Mouse (Mus musculus): Measurements from ENCODE around the gene Sall1. TPM values are rescaled to one million over a fixed set of nuclear protein-coding genes. Genes with fewer than 3 reads are reported as not detected.
A peak's percentile ranks its signal among the peaks of the same experiment; 100 is the strongest.

The Sall1 gene
- 10 to 100 TPM; 12.0 to 14.1 TPM for total RNA-seq (2021)

DNA sequence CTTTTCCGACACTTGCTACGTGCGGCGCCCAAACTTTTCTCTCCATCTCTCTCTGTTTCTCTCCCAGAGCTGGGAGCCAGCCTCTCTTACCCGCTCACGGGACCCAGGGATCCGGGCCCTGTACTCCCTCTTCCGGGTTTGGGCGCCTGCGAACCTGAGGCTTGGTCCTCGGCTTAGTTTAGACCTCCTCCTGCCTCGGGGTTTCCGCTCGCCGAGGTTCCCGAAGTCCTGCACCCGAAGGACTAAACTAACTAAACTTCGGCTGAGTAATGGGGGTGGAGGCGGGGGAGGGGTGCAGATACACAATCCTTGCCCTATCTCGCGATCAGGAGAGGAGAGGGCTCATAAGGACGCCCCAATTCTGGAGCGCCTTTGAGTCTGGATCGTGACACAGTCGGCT, at the start of gene Sall1:
Gene Sall1 (minus strand): TSS at position 223 of the 400 bp plus-strand sequence.
- DNase-seq (ENCODE audit: low spot score in 2 of 2): no peak
- intact Hi-C loops (cut with DNase I): loop anchor here (5.0 kb wide), 2 partner anchors 268 to 528 kb away; no protein-coding TSS in a partner anchor

GRCm38 (mm10) chr8:89089916-89090315, 46.0 kb upstream of the Sall1 start:
- intact Hi-C loops (cut with DNase I): no loop called here
- DNase-seq (ENCODE audit: low spot score in 2 of 2): no peak

DNA sequence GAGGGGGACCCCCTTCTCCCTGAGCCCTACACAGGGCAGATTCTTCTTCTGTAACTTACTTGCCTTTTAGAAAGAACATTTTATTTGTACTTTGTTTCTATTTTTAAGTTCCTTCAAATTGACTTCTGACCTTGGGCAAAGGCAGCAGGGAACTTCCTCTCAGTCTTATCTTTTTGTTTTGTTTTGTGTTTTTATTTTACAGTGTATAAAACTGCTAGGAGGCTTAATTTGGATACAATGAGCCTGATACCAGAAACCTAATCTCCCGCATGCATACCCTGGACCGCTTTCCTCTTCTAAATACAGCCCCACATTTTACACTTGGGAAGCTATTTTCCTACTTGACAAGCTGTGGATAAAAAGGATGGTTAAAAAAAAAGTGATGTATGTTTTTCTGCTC, 35.2 kb upstream of the Sall1 start:
- no peak for DNase-seq (ENCODE audit: low spot score in 2 of 2)
- intact Hi-C loops (cut with DNase I): no loop called here

DNA sequence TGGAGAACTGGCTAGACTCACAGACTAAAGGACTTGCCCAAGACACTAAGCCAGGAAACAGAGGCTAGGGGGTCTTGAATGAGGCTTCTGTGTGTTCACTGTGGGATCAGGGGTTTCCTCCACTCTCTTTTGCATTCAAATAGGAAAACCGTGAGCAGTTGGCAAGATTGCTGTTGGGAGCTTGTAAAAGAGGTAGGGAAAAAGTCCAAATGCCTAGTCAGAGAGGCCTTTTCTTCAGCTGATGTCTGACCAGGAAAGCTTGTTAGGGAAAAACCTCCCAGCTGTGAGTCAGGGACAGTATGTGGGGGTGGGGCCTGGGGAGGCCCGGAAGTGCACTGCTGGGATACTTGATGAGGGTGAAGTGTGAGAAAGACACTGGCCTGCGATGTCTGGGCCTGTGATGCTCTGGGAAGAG, 29.0 kb upstream of the Sall1 start:
- DNase-seq (ENCODE audit: low spot score in 2 of 2): no peak
- intact Hi-C loops (cut with DNase I): no loop called here

DNA sequence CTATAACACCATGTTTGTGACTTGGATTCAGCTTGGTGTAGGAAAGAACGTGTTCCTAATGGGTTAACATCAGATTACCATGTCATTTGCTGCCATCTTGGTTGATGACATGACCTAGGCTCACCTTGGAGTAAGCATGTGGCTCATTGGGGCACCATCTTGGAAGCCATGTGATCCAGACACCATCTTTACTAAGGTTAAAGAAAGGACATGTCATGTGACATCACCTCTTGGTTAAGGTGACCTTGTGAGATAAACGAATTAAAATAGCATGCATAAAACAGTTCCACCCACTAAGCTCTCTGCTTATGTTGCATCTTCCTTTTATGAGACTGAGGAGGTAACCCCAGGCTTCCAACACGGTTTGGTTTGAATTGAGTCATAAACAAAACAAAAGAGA, 23.5 kb upstream of the Sall1 start:
- intact Hi-C loops (cut with DNase I): no loop called here
- DNase-seq (ENCODE audit: low spot score in 2 of 2): no peak

DNA sequence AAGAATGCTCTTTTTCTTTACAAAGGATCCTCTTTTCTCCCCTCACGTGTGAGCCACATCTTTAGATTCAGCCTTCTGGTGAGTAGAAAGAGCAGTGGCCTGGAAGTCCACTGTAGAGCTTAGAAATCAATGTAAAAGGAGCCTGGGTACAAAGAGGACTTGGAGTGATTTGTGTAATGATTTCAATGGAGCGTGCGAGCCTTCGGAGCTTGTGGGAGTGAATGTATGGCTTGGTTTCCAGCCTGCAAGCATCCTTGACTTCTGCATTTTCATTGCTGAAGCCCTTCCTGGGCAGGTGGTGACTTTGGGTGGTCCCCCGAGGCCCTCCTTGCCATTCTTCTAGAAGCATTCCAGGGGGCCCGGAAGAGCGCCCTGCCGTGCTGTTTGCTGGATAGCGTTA, 20.1 kb upstream of the Sall1 start:
- DNase-seq (ENCODE audit: low spot score in 2 of 2): no peak
- intact Hi-C loops (cut with DNase I): no loop called here

GRCm38 (mm10) chr8:89063366-89064040, 19.5 kb upstream of the Sall1 start:
- intact Hi-C loops (cut with DNase I): no loop called here
- DNase-seq (ENCODE audit: low spot score in 2 of 2): no peak

DNA sequence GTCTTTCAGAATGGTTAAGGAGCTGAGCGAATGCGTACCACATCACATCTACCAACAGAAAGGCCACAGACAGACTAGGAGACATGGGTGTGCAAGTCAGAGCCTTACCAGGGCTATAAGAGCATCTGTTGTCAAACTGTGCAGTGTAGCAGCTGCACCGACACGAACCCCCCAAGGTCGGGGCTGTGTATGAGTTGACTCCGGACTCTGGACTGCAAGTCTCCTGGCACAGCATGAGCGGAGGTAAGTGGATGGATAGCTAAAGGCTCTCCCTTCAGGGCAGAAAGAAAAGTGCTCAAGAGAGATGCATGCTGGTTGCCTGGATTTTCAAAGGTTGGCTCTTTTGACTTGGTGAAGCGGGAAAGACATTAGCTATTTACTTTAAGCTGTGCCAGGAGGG, 16.8 kb upstream of the Sall1 start:
- no peak for DNase-seq (ENCODE audit: low spot score in 2 of 2)
- intact Hi-C loops (cut with DNase I): no loop called here

DNA sequence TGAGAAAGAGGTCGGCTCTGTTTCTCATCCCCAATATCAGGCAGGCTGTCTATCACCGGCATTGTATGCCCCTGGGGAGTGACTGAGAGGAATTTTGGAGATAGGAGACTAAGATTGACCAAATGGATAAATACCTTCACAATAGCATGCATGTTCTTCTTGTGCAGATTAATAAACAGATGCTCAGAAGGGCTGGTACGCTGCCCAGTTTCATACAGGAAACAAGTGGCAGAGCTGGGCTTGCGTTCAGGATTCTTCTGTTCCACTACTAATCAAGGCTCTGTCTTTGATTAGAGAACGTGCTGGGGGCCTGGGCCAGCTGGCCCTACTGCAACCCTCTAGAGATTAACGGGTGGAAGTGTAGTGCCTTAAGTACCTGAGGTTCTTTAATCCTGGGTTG, 15.5 kb upstream of the Sall1 start:
- no peak for DNase-seq (ENCODE audit: low spot score in 2 of 2)

GRCm38 (mm10) chr8:89052880-89053279, 8.9 kb upstream of the Sall1 start:
- no peak for DNase-seq (ENCODE audit: low spot score in 2 of 2)
- intact Hi-C loops (cut with DNase I): no loop called here

More for the DNA sequence above, 15.5 kb upstream of the Sall1 start:
- intact Hi-C loops (cut with DNase I): no loop called here

DNA sequence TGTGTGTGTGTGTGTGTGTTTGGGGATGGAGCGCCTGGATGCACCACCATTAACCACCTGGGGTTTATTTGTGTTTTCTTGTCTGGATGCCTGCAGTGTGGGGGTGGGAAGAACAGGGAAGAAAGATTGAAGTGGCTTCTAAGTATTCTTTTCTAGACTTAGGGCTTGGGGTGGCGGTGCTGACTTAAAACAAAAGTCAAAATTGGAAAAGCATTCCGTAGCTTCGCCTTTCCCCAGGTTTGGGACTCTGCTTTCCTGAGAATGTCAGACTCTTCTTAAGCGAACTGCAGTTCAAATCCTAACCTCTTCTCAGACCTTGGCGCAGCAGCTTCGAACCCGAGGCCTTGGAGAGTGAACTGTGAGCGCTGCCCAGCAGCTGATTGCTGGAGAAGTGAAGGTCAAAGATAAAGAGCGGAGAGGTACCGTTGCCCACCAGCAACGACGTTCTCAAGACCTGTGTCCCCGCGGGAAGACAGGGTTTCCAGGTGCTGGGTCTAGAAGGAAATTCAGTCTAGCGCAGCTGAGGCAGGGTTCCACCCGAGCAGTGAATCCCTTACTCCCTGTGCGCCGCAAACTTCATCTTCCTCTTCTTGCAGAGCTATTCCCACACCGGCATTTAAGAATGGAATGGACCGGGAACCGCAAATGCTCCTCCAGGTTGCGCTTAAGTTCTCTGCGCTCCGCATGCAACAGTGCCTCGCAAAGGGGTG, 2.8 kb upstream of the Sall1 start:
- no peak for DNase-seq (ENCODE audit: low spot score in 2 of 2)
- intact Hi-C loops (cut with DNase I): no loop called here

- intact Hi-C loops (cut with DNase I): no loop called here
- no peak for DNase-seq (ENCODE audit: low spot score in 2 of 2)
Observed at GRCm38 (mm10) chr8:89046226-89046625, 2.3 kb upstream of the Sall1 start.

DNA sequence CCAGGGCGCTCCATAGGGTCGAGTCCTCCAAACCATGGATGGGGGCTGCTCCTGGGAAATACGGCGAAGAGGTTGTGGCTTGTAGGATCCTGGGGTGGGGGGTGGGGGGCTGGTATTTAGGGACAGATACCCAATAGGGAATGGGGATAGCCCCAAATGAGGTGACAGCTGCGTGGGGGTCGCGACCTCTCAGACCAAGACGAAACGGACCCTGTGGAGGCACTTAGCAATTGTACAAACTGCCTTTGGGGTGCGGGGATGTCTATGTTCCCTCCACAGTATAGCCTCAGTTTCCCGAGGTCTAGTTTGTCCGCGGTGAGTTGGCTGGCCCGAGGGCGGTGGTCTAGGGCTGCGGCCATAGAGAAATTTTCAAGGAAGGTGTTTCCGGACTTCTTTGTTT, 1.8 kb upstream of the Sall1 start:
- intact Hi-C loops (cut with DNase I): no loop called here
- DNase-seq (ENCODE audit: low spot score in 2 of 2): no peak

- no peak for DNase-seq (ENCODE audit: low spot score in 2 of 2)
- intact Hi-C loops (cut with DNase I): no loop called here
Observed at GRCm38 (mm10) chr8:89045218-89045601, 1.2 kb upstream of the Sall1 start.

- intact Hi-C loops (cut with DNase I): loop anchor here (5.0 kb wide), 2 partner anchors 268 to 528 kb away; no protein-coding TSS in a partner anchor
- DNase-seq (ENCODE audit: low spot score in 2 of 2): no peak
Observed at GRCm38 (mm10) chr8:89044511-89045217, 702 bp upstream of the Sall1 start.

GRCm38 (mm10) chr8:89043371-89043841, 556 bp downstream of the Sall1 start:
- DNase-seq (ENCODE audit: low spot score in 2 of 2): peak; percentile 54 to 75
- intact Hi-C loops (cut with DNase I): loop anchor here (5.0 kb wide), 2 partner anchors 269 to 529 kb away; no protein-coding TSS in a partner anchor

GRCm38 (mm10) chr8:89042560-89043370, 1.2 kb downstream of the Sall1 start:
- intact Hi-C loops (cut with DNase I): loop anchor here (5.0 kb wide), 2 partner anchors 270 to 530 kb away; no protein-coding TSS in a partner anchor
- peak; percentile 73 to 76 for DNase-seq (ENCODE audit: low spot score in 2 of 2)

DNA sequence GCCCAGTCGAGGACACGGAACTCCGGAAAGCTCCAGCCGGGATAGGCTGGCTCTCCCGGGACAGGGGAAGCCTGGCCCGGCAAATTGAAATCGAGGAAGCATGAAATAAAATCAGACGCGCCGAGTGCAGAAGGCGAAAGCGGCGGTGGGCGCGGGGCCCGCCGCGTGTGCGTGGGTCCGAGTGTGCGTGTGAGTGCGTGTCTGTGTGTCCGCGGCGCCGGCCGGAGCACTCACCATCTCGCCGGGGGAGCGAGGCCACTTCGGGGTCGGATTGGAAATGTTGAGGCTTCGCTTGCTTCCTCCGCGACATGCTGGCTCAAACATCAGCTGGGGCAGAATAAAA, 1.9 kb downstream of the Sall1 start:
- peak in 1 of 2 experiments; percentile 34 for DNase-seq (ENCODE audit: low spot score in 2 of 2)
- intact Hi-C loops (cut with DNase I): loop anchor here (5.0 kb wide), 2 partner anchors 270 to 530 kb away; no protein-coding TSS in a partner anchor

GRCm38 (mm10) chr8:89041421-89042117, 2.4 kb downstream of the Sall1 start:
- intact Hi-C loops (cut with DNase I): loop anchor here (5.0 kb wide), 2 partner anchors 271 to 531 kb away; no protein-coding TSS in a partner anchor
- no peak for DNase-seq (ENCODE audit: low spot score in 2 of 2)

All from left cerebral cortex, postnatal 36 days (tissue).